Mouse (Mus musculus) E14TG2a.4 (cell line): ENCODE measurements around the gene Dirc2.

Experiments used
- H3K27me3 ChIP-seq: 2 replicates; pipeline ENCODE4 v1.6.1; 2014; ENCODE audit warnings: low read length, control low read depth; ENCODE audit not compliant: insufficient read depth
- H3K36me3 ChIP-seq: 2 replicates; pipeline ENCODE4 v1.6.1; 2014; ENCODE audit warnings: low read length, control low read depth; ENCODE audit not compliant: insufficient read depth
- H3K4me1 ChIP-seq: replicated peaks from 2 replicates; pipeline ENCODE4 v1.6.1; 2014; ENCODE audit warnings: low read depth, low read length, control low read depth
- H3K4me3 ChIP-seq: replicated peaks from 2 replicates; pipeline ENCODE4 v1.5.1; 2014; ENCODE audit warnings: mild to moderate bottlenecking, low read length
- H3K9me3 ChIP-seq: 2 replicates; pipeline ENCODE4 v1.6.1; 2014; ENCODE audit warnings: low read length, control low read depth
- CTCF ChIP-seq: conservative IDR thresholded peaks from 2 replicates; pipeline ENCODE4 v1.5.1; 2014; ENCODE audit warnings: low read length
- NANOG ChIP-seq: IDR thresholded peaks from 2 replicates; pipeline ENCODE4 v1.6.1; 2014; ENCODE audit warnings: borderline replicate concordance, low read length, mixed read lengths
- POU5F1 ChIP-seq: IDR thresholded peaks from 2 replicates; pipeline ENCODE4 v1.6.1; 2014; ENCODE audit warnings: low read length, borderline replicate concordance

The Dirc2 gene

GRCm38 (mm10) chr16:35753926-35754325 lies 15.2 kb downstream of the Dirc2 start:
- no peak for TF ChIP-seq CTCF
- TF ChIP-seq NANOG: no peak
- TF ChIP-seq POU5F1: no peak
- H3K36me3 ChIP-seq: peaks cover 5% of the 10 kb centered on the region; the same call in 1 of the 2 replicates

GRCm38 (mm10) chr16:35751841-35752240 lies 17.3 kb downstream of the Dirc2 start:
- H3K36me3 ChIP-seq: peaks cover 5% of the 10 kb centered on the region; the same call in 1 of the 2 replicates
- no peak overlapping the region for H3K4me3 ChIP-seq
- TF ChIP-seq NANOG (no peak), POU5F1 (no peak), CTCF (no peak)
- H3K4me1 ChIP-seq: no peaks in the 10 kb centered on the region
- H3K27me3 ChIP-seq: no peaks in the 10 kb centered on the region
- H3K9me3 ChIP-seq: no peaks in the 10 kb centered on the region

More at GRCm38 (mm10) chr16:35753926-35754325, 15.2 kb downstream of the Dirc2 start:
- no peaks in the 10 kb centered on the region for H3K9me3 ChIP-seq
- no peaks in the 10 kb centered on the region for H3K4me1 ChIP-seq
- H3K27me3 ChIP-seq: no peaks in the 10 kb centered on the region
- no peak overlapping the region for H3K4me3 ChIP-seq

- H3K36me3 ChIP-seq: peaks cover 11% of the 10 kb centered on the region; the same call in 1 of the 2 replicates
- TF ChIP-seq NANOG: no peak
- no peak for TF ChIP-seq POU5F1
- TF ChIP-seq CTCF: no peak
- 0 out of 2 replicates have a peak, but pooled peaks cover 3% of the 10 kb centered on the region for H3K4me1 ChIP-seq
- H3K4me3 ChIP-seq: no peak overlapping the region
- no peaks in the 10 kb centered on the region for H3K27me3 ChIP-seq
- no peaks in the 10 kb centered on the region for H3K9me3 ChIP-seq
Measured at GRCm38 (mm10) chr16:35749385-35749784, 19.8 kb downstream of the Dirc2 start.

GRCm38 (mm10) chr16:35748237-35748603 lies 20.9 kb downstream of the Dirc2 start:
- Histone ChIP-seq H3K36me3 (peaks cover 11% of the 10 kb centered on the region; the same call in 1 of the 2 replicates), H3K4me3 (no peak overlapping the region), H3K9me3 (no peaks in the 10 kb centered on the region), H3K4me1 (0 out of 2 replicates have a peak, but pooled peaks cover 3% of the 10 kb centered on the region), H3K27me3 (no peaks in the 10 kb centered on the region)
- TF ChIP-seq NANOG (no peak), CTCF (no peak), POU5F1 (no peak)

- no peaks in the 10 kb centered on the region for H3K9me3 ChIP-seq
- no peak overlapping the region for H3K4me3 ChIP-seq
- no peaks in the 10 kb centered on the region for H3K27me3 ChIP-seq
- H3K36me3 ChIP-seq: peaks cover 11% of the 10 kb centered on the region
- TF ChIP-seq POU5F1: no peak
- TF ChIP-seq NANOG: no peak
- no peak for TF ChIP-seq CTCF
- H3K4me1 ChIP-seq: 0 out of 2 replicates have a peak, but pooled peaks cover 5% of the 10 kb centered on the region
Measured at GRCm38 (mm10) chr16:35747417-35748236, 21.5 kb downstream of the Dirc2 start.

- Histone ChIP-seq H3K9me3 (no peaks in the 10 kb centered on the region), H3K27me3 (no peaks in the 10 kb centered on the region), H3K4me1 (peaks cover 22% of the 10 kb centered on the region), H3K4me3 (no peak overlapping the region), H3K36me3 (peaks cover 10% of the 10 kb centered on the region; the same call in 1 of the 2 replicates)
- TF ChIP-seq CTCF (no peak), NANOG (no peak), POU5F1 (no peak)
Measured at GRCm38 (mm10) chr16:35742251-35742937, 26.8 kb downstream of the Dirc2 start.

- Histone ChIP-seq H3K4me3 (no peak overlapping the region), H3K9me3 (no peaks in the 10 kb centered on the region), H3K36me3 (peaks cover 8% of the 10 kb centered on the region; the same call in 1 of the 2 replicates), H3K4me1 (peaks cover 30% of the 10 kb centered on the region), H3K27me3 (no peaks in the 10 kb centered on the region)
- TF ChIP-seq CTCF: no peak
- TF ChIP-seq POU5F1: no peak
- no peak for TF ChIP-seq NANOG
Measured at GRCm38 (mm10) chr16:35741621-35742020, 27.5 kb downstream of the Dirc2 start.

GRCm38 (mm10) chr16:35740943-35741342 lies 28.2 kb downstream of the Dirc2 start:
- Histone ChIP-seq H3K9me3 (no peaks in the 10 kb centered on the region), H3K4me3 (no peak overlapping the region), H3K36me3 (peaks cover 4% of the 10 kb centered on the region; the same call in 1 of the 2 replicates), H3K4me1 (peaks cover 33% of the 10 kb centered on the region), H3K27me3 (no peaks in the 10 kb centered on the region)
- no peak for TF ChIP-seq NANOG
- TF ChIP-seq CTCF: no peak
- no peak for TF ChIP-seq POU5F1
